Comparison of ENCODE assay signal across 10 mouse cellular contexts in genomic region chr11:4885385-4885903, GRCm38 (mm10). TPM values are rescaled to one million over a fixed set of nuclear protein-coding genes. Genes with fewer than 3 reads are reported as not detected.
A peak's percentile ranks its signal among the peaks of the same experiment; 100 is the strongest.
DNase-seq lines count a peak whose midpoint lies in the region; ATAC-seq and TF ChIP-seq lines count a peak whose summit lies in the region.
"Had no signal": no experiment of that assay in that cellular context is flagged by ENCODE, and none has a peak within 500 bp of the region (broad histone marks: within the 10 kb centered on the region; RNA-seq: fewer than 3 reads in every experiment).

No protein-coding gene starts in this region.

- no peak for ATAC-seq in limb, embryonic 11.5 days (ENCODE audit: insufficient number of reproducible peaks, low FRiP score, low TSS enrichment, low read depth)

- TF ChIP-seq CTCF in kidney, adult 2 months (conservative IDR thresholded peaks at IDR 0.05; ENCODE audit: insufficient read depth, insufficient read length, low read depth, low read length): peak; percentile 64
- peak; percentile 64; the same call in 1 of the 2 replicates for TF ChIP-seq CTCF in small intestine, adult 2 months (IDR thresholded peaks at IDR 0.05; ENCODE audit: extremely low read depth, insufficient read length, insufficient replicate concordance, low read depth, low read length)

- H3K4me3 ChIP-seq in kidney, adult 2 months (ENCODE audit: insufficient read depth, low read depth, low read length): no peak overlapping the region
- no peak overlapping the region for H3K4me3 ChIP-seq in limb, embryonic 11.5 days (ENCODE audit: low read depth, low read length)
- H3K4me3 ChIP-seq in small intestine, adult 2 months (ENCODE audit: low read depth, low read length): no peak overlapping the region
- H3K4me3 ChIP-seq: heart, embryonic 15.5 days; midbrain, embryonic 12.5 days had no signal

- H3K9ac ChIP-seq in limb, embryonic 11.5 days (ENCODE audit: low read length): no peak overlapping the region
- H3K9ac ChIP-seq: heart, embryonic 15.5 days; midbrain, embryonic 12.5 days had no signal

- WGBS in kidney, adult 2 months: 59% methylated on average over 2 of the region's 2 CpGs
- WGBS in limb, embryonic 11.5 days: 65% methylated on average over 2 of the region's 2 CpGs
- 67% methylated on average over 2 of the region's 2 CpGs for WGBS in small intestine, adult 2 months

- no peaks in the 10 kb centered on the region for H3K9me3 ChIP-seq in limb, embryonic 11.5 days (ENCODE audit: control insufficient read depth, low read length)
- H3K9me3 ChIP-seq: heart, embryonic 15.5 days; midbrain, embryonic 12.5 days had no signal

- peak; percentile 25 to 80 for DNase-seq in adrenal gland, adult (ENCODE audit: inconsistent age in 2 of 2, low spot score in 1 of 2)
- no peak for DNase-seq in adrenal gland, adult 8-10 months
- peak; percentile 65 for DNase-seq in kidney, adult 2 months
- no peak for DNase-seq in kidney, adult 11 months
- peak; percentile 73 for DNase-seq in NIH3T3 (ENCODE audit: low read depth)
- peak; percentile 65 for DNase-seq in embryo, embryonic 10.5 days (ENCODE audit: low spot score)
- DNase-seq in limb, embryonic 11.5 days (ENCODE audit: low spot score): peak; percentile 70

- no peaks in the 10 kb centered on the region for H3K27me3 ChIP-seq in kidney, adult 2 months (replicated peaks; ENCODE audit: control insufficient read depth, insufficient read depth, low read length)
- no peaks in the 10 kb centered on the region for H3K27me3 ChIP-seq in limb, embryonic 11.5 days (ENCODE audit: control insufficient read depth, insufficient read depth, low read length)
- no peaks in the 10 kb centered on the region for H3K27me3 ChIP-seq in small intestine, adult 2 months (ENCODE audit: control insufficient read depth, insufficient read depth, low read length)
- H3K27me3 ChIP-seq: heart, embryonic 15.5 days; midbrain, embryonic 12.5 days had no signal

- H3K4me1 ChIP-seq in kidney, adult 2 months (ENCODE audit: control insufficient read depth, insufficient read depth, low read length): peaks cover 20% of the 10 kb centered on the region
- no peaks in the 10 kb centered on the region for H3K4me1 ChIP-seq in limb, embryonic 11.5 days (ENCODE audit: control insufficient read depth, insufficient read depth, low read length)
- peaks cover 8% of the 10 kb centered on the region for H3K4me1 ChIP-seq in small intestine, adult 2 months (ENCODE audit: control insufficient read depth, insufficient read depth, insufficient read length, low read length)
- H3K4me1 ChIP-seq: midbrain, embryonic 12.5 days had no signal

- no peak overlapping the region for H3K4me2 ChIP-seq in limb, embryonic 11.5 days (ENCODE audit: low read depth, severe bottlenecking)
- H3K4me2 ChIP-seq: heart, embryonic 15.5 days; midbrain, embryonic 12.5 days had no signal

- no peak overlapping the region for H3K27ac ChIP-seq in kidney, adult 2 months (ENCODE audit: insufficient read depth, low read depth, low read length)
- no peak overlapping the region for H3K27ac ChIP-seq in limb, embryonic 11.5 days (replicated peaks; ENCODE audit: low read depth, low read length)
- no peak overlapping the region for H3K27ac ChIP-seq in small intestine, adult 2 months (ENCODE audit: insufficient read depth, low read depth, low read length)
- H3K27ac ChIP-seq: heart, embryonic 15.5 days; midbrain, embryonic 12.5 days had no signal

- no peaks in the 10 kb centered on the region; the same call in 1 of the 2 replicates for H3K36me3 ChIP-seq in kidney, adult 2 months (ENCODE audit: control insufficient read depth, insufficient read depth, low read length)
- peaks cover 11% of the 10 kb centered on the region; the same call in 1 of the 2 replicates for H3K36me3 ChIP-seq in limb, embryonic 11.5 days (ENCODE audit: control insufficient read depth, insufficient read depth, low read length)
- H3K36me3 ChIP-seq in small intestine, adult 2 months (ENCODE audit: control insufficient read depth, insufficient read depth, low read length): peaks cover 7% of the 10 kb centered on the region; the same call in 1 of the 2 replicates
- H3K36me3 ChIP-seq: heart, embryonic 15.5 days had no signal

- TF ChIP-seq POLR2A in kidney, adult 2 months (IDR thresholded peaks at IDR 0.05; ENCODE audit: low read depth, low read length): no peak
- TF ChIP-seq POLR2A in small intestine, adult 2 months (IDR thresholded peaks at IDR 0.05; ENCODE audit: low read depth, low read length): no peak

RNA-seq across cellular contexts. Expression of gene Thoc5, which starts 9.7 kb away (rescaled TPM):
- 10 to 100 TPM; 30.8 to 35.1 (median 33.8) TPM for total RNA-seq in adrenal gland, adult 8-10 months (2022)
- 16.6 and 17.7 TPM in 2 replicates for polyA plus RNA-seq in kidney, adult 2 months (2012; rRNA removed)
- polyA plus RNA-seq in limb, embryonic 11.5 days (2014; fragmentation: Nextera tagmentation; extraction: Ambion mirVana): 48.8 and 50.6 TPM in 2 replicates
- 7.1 and 14.1 TPM in 2 replicates for polyA plus RNA-seq in small intestine, adult 2 months (2012; rRNA removed)

RNA-seq across cellular contexts. Expression of gene Nipsnap1, which starts 11.7 kb away (rescaled TPM):
- total RNA-seq in adrenal gland, adult 8-10 months (2022): 10 to 100 TPM; 32.7 to 66.5 (median 46.1) TPM
- 140 and 164 TPM in 2 replicates for polyA plus RNA-seq in kidney, adult 2 months (2012; rRNA removed)
- polyA plus RNA-seq in limb, embryonic 11.5 days (2014; fragmentation: Nextera tagmentation; extraction: Ambion mirVana): 76.8 and 80.2 TPM in 2 replicates
- polyA plus RNA-seq in small intestine, adult 2 months (2012; rRNA removed): 35.3 and 43.4 TPM in 2 replicates

RNA-seq across cellular contexts. Expression of gene Nf2, which starts 36.1 kb away (rescaled TPM):
- 100 to 1,000 TPM in 2 of 4 experiments, 10 to 100 TPM in 2; 82.7 to 196 (median 122) TPM for total RNA-seq in adrenal gland, adult 8-10 months (2022)
- 54.0 and 54.4 TPM in 2 replicates for polyA plus RNA-seq in kidney, adult 2 months (2012; rRNA removed)
- polyA plus RNA-seq in limb, embryonic 11.5 days (2014; fragmentation: Nextera tagmentation; extraction: Ambion mirVana): 47.6 and 51.2 TPM in 2 replicates
- polyA plus RNA-seq in small intestine, adult 2 months (2012; rRNA removed): 26.1 and 43.5 TPM in 2 replicates

Comparison
In these comparisons a context has a peak if more than half of its experiments do, and no peak if none do; other contexts are left out.
1. DNase-seq: peak in adrenal gland, adult (2 of 2), kidney, adult 2 months (single experiment), NIH3T3 (single experiment), embryo, embryonic 10.5 days (single experiment) and limb, embryonic 11.5 days (single experiment); none in adrenal gland, adult 8-10 months (single experiment) and kidney, adult 11 months (single experiment).